Mouse (Mus musculus): ENCODE measurements around the gene Efcab9.

DNA sequence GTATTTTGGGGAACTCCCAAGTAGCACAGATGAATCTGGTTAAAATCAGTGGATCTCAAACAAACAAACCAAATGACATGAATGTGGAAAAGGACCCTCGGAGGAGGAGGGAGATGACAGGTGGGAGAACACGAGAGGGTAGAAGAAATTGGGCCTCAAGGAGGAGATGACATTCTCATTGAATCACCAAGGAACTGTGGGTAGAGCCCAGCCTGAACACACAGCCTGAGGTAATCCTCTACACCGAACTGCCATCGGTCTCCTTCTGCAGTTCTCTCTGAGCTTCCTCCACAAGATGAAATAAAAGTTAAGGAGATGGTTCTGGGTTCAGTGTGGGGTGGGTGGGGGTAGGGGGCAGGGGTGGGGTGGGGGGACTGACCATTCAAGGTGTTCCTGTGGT, 4.9 kb downstream of the Efcab9 start:
- TF ChIP-seq CTCF (conservative IDR thresholded peaks at IDR 0.05; ENCODE audit: insufficient read depth, insufficient read length, low read depth, low read length) (no peak), POLR2A (IDR thresholded peaks at IDR 0.05; ENCODE audit: low read depth, low read length) (no peak)

Data from kidney, adult 2 months (tissue).